Mouse (Mus musculus): ENCODE results near the gene Ttc9c. TPM values are rescaled to one million over a fixed set of nuclear protein-coding genes. Genes with fewer than 3 reads are reported as not detected.

Ttc9c gene
- polyA plus RNA-seq (2014; fragmentation: Illumina TruSeq; extraction: RNeasy Lipid Tissue Mini Kit (QIAGEN cat#74804)) = 110 TPM

GRCm38 (mm10) chr19:8818801-8819595 lies at the start of gene Ttc9c:
Gene Ttc9c (minus strand): TSS chr19:8819333.

GRCm38 (mm10) chr19:8850402-8850901 lies 31.3 kb upstream of the Ttc9c start, which contains the start of gene Lrrn4cl:
Gene Lrrn4cl (plus strand): TSS chr19:8850768.

GRCm38 (mm10) chr19:8839103-8839907 lies 20.2 kb upstream of the Ttc9c start, which contains the start of gene Gng3:
Gene Gng3 (minus strand): TSS chr19:8839194.

GRCm38 (mm10) chr19:8837251-8837791 lies 18.2 kb upstream of the Ttc9c start, which contains the start of gene Bscl2:
Gene Bscl2 (plus strand): TSS chr19:8837467.

GRCm38 (mm10) chr19:8829660-8830059 lies 10.5 kb upstream of the Ttc9c start, which contains the start of gene AC129217.1:
Gene AC129217.1 (plus strand): TSS chr19:8829773.

GRCm38 (mm10) chr19:8819596-8820423 lies 677 bp upstream of the Ttc9c start, which contains the start of gene Hnrnpul2:
Gene Hnrnpul2 (plus strand): TSS chr19:8820010.

GRCm38 (mm10) chr19:8802130-8802821 lies 16.9 kb downstream of the Ttc9c start, which contains the start of gene Zbtb3:
Gene Zbtb3 (plus strand): TSS chr19:8802555.

GRCm38 (mm10) chr19:8798264-8798946 lies 20.7 kb downstream of the Ttc9c start, which contains the start of gene Polr2g:
Gene Polr2g (minus strand): TSS chr19:8798577.

GRCm38 (mm10) chr19:8786008-8786781 lies 32.9 kb downstream of the Ttc9c start, which contains the start of gene Taf6l:
Gene Taf6l (minus strand): TSS chr19:8786417.

GRCm38 (mm10) chr19:8774086-8774835 lies 44.9 kb downstream of the Ttc9c start, which contains the start of gene Tmem179b:
Gene Tmem179b (minus strand): TSS chr19:8774467.

GRCm38 (mm10) chr19:8770567-8771270 lies 48.4 kb downstream of the Ttc9c start, which contains the start of gene Tmem223:
Gene Tmem223 (plus strand): TSS chr19:8770996.

Other genes starting within 250 kb of the Ttc9c start
- not detected for gene Slc22a8, start 228.1 kb downstream of the Ttc9c start, polyA plus RNA-seq (2014; fragmentation: Illumina TruSeq; extraction: RNeasy Lipid Tissue Mini Kit (QIAGEN cat#74804))
- gene Slc22a6, start 201.3 kb downstream of the Ttc9c start, polyA plus RNA-seq (2014; fragmentation: Illumina TruSeq; extraction: RNeasy Lipid Tissue Mini Kit (QIAGEN cat#74804)) = not detected
- not detected for gene Chrm1, start 155.5 kb downstream of the Ttc9c start, polyA plus RNA-seq (2014; fragmentation: Illumina TruSeq; extraction: RNeasy Lipid Tissue Mini Kit (QIAGEN cat#74804))
- gene Slc3a2, start 96.0 kb downstream of the Ttc9c start, polyA plus RNA-seq (2014; fragmentation: Illumina TruSeq; extraction: RNeasy Lipid Tissue Mini Kit (QIAGEN cat#74804)) = 233 TPM
- 11.1 TPM for gene Wdr74, start 83.5 kb downstream of the Ttc9c start, polyA plus RNA-seq (2014; fragmentation: Illumina TruSeq; extraction: RNeasy Lipid Tissue Mini Kit (QIAGEN cat#74804))
- not detected for gene 1700092M07Rik, start 78.6 kb downstream of the Ttc9c start, polyA plus RNA-seq (2014; fragmentation: Illumina TruSeq; extraction: RNeasy Lipid Tissue Mini Kit (QIAGEN cat#74804))
- gene Stx5a, start 77.9 kb downstream of the Ttc9c start, polyA plus RNA-seq (2014; fragmentation: Illumina TruSeq; extraction: RNeasy Lipid Tissue Mini Kit (QIAGEN cat#74804)) = 65.4 TPM
- 63.1 TPM for gene Nxf1, start 62.3 kb downstream of the Ttc9c start, polyA plus RNA-seq (2014; fragmentation: Illumina TruSeq; extraction: RNeasy Lipid Tissue Mini Kit (QIAGEN cat#74804))
- 26.6 TPM for gene Tmem223, start 48.3 kb downstream of the Ttc9c start, polyA plus RNA-seq (2014; fragmentation: Illumina TruSeq; extraction: RNeasy Lipid Tissue Mini Kit (QIAGEN cat#74804))
- gene Tmem179b, start 44.9 kb downstream of the Ttc9c start, polyA plus RNA-seq (2014; fragmentation: Illumina TruSeq; extraction: RNeasy Lipid Tissue Mini Kit (QIAGEN cat#74804)) = 29.5 TPM
- 1.2 TPM for gene Taf6l, start 32.9 kb downstream of the Ttc9c start, polyA plus RNA-seq (2014; fragmentation: Illumina TruSeq; extraction: RNeasy Lipid Tissue Mini Kit (QIAGEN cat#74804))
- gene Polr2g, start 20.8 kb downstream of the Ttc9c start, polyA plus RNA-seq (2014; fragmentation: Illumina TruSeq; extraction: RNeasy Lipid Tissue Mini Kit (QIAGEN cat#74804)) = 64.4 TPM
- not detected for gene Zbtb3, start 16.8 kb downstream of the Ttc9c start, polyA plus RNA-seq (2014; fragmentation: Illumina TruSeq; extraction: RNeasy Lipid Tissue Mini Kit (QIAGEN cat#74804))
- 169 TPM for gene Hnrnpul2, start 677 bp upstream of the Ttc9c start, polyA plus RNA-seq (2014; fragmentation: Illumina TruSeq; extraction: RNeasy Lipid Tissue Mini Kit (QIAGEN cat#74804))
- gene AC129217.1, start 10.4 kb upstream of the Ttc9c start, polyA plus RNA-seq (2014; fragmentation: Illumina TruSeq; extraction: RNeasy Lipid Tissue Mini Kit (QIAGEN cat#74804)) = 3.6 TPM
- gene Bscl2, start 18.1 kb upstream of the Ttc9c start, polyA plus RNA-seq (2014; fragmentation: Illumina TruSeq; extraction: RNeasy Lipid Tissue Mini Kit (QIAGEN cat#74804)) = 25.1 TPM
- gene Gng3, start 19.9 kb upstream of the Ttc9c start, polyA plus RNA-seq (2014; fragmentation: Illumina TruSeq; extraction: RNeasy Lipid Tissue Mini Kit (QIAGEN cat#74804)) = 0.57 TPM
- 10.2 TPM for gene Lrrn4cl, start 31.4 kb upstream of the Ttc9c start, polyA plus RNA-seq (2014; fragmentation: Illumina TruSeq; extraction: RNeasy Lipid Tissue Mini Kit (QIAGEN cat#74804))
- 15.6 TPM for gene Ubxn1, start 52.2 kb upstream of the Ttc9c start, polyA plus RNA-seq (2014; fragmentation: Illumina TruSeq; extraction: RNeasy Lipid Tissue Mini Kit (QIAGEN cat#74804))
- 2.8 TPM for gene Uqcc3, start 61.6 kb upstream of the Ttc9c start, polyA plus RNA-seq (2014; fragmentation: Illumina TruSeq; extraction: RNeasy Lipid Tissue Mini Kit (QIAGEN cat#74804))
- 51.7 TPM for gene Lbhd1, start 64.4 kb upstream of the Ttc9c start, polyA plus RNA-seq (2014; fragmentation: Illumina TruSeq; extraction: RNeasy Lipid Tissue Mini Kit (QIAGEN cat#74804))
- gene Gm49403, start 64.6 kb upstream of the Ttc9c start, polyA plus RNA-seq (2014; fragmentation: Illumina TruSeq; extraction: RNeasy Lipid Tissue Mini Kit (QIAGEN cat#74804)) = not detected
- gene 1810009A15Rik, start 69.5 kb upstream of the Ttc9c start, polyA plus RNA-seq (2014; fragmentation: Illumina TruSeq; extraction: RNeasy Lipid Tissue Mini Kit (QIAGEN cat#74804)) = 17.4 TPM
- gene Gm49416, start 69.6 kb upstream of the Ttc9c start, polyA plus RNA-seq (2014; fragmentation: Illumina TruSeq; extraction: RNeasy Lipid Tissue Mini Kit (QIAGEN cat#74804)) = not detected
- 1.3 TPM for gene Ints5, start 73.7 kb upstream of the Ttc9c start, polyA plus RNA-seq (2014; fragmentation: Illumina TruSeq; extraction: RNeasy Lipid Tissue Mini Kit (QIAGEN cat#74804))
- gene Ganab, start 78.7 kb upstream of the Ttc9c start, polyA plus RNA-seq (2014; fragmentation: Illumina TruSeq; extraction: RNeasy Lipid Tissue Mini Kit (QIAGEN cat#74804)) = 88.1 TPM
- 6.5 TPM for gene B3gat3, start 101.0 kb upstream of the Ttc9c start, polyA plus RNA-seq (2014; fragmentation: Illumina TruSeq; extraction: RNeasy Lipid Tissue Mini Kit (QIAGEN cat#74804))
- gene Rom1, start 110.0 kb upstream of the Ttc9c start, polyA plus RNA-seq (2014; fragmentation: Illumina TruSeq; extraction: RNeasy Lipid Tissue Mini Kit (QIAGEN cat#74804)) = 0.60 TPM
- 3.0 TPM for gene Eml3, start 110.2 kb upstream of the Ttc9c start, polyA plus RNA-seq (2014; fragmentation: Illumina TruSeq; extraction: RNeasy Lipid Tissue Mini Kit (QIAGEN cat#74804))
- gene Mta2, start 122.5 kb upstream of the Ttc9c start, polyA plus RNA-seq (2014; fragmentation: Illumina TruSeq; extraction: RNeasy Lipid Tissue Mini Kit (QIAGEN cat#74804)) = 93.8 TPM
- gene Tut1, start 134.5 kb upstream of the Ttc9c start, polyA plus RNA-seq (2014; fragmentation: Illumina TruSeq; extraction: RNeasy Lipid Tissue Mini Kit (QIAGEN cat#74804)) = 2.3 TPM
- gene Eef1g, start 147.7 kb upstream of the Ttc9c start, polyA plus RNA-seq (2014; fragmentation: Illumina TruSeq; extraction: RNeasy Lipid Tissue Mini Kit (QIAGEN cat#74804)) = 118 TPM
- gene Ahnak, start 170.0 kb upstream of the Ttc9c start, polyA plus RNA-seq (2014; fragmentation: Illumina TruSeq; extraction: RNeasy Lipid Tissue Mini Kit (QIAGEN cat#74804)) = 70.1 TPM